In the genomic region with DNA sequence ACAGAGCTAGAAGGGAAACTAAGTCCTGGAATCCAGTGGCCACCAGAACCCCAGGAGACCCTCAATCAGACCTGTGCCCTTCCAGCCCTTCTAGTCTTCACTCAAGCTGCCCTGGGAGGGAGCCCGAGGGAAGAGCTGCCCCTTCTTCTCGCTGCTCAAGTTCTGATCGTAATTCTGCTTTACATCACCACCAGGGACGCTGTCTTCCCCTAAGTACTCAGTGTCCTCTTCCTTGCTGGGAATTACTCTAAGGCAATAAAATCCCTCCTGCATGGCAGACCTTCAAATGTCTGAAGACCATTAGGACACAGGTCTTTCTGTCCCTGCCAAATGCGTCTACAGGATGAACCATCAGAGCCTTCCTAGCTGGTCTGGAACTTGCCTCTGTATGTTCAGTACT, we compare ENCODE assay signal across 8 mouse cellular contexts. TPM values are rescaled to one million over a fixed set of nuclear protein-coding genes. Genes with fewer than 3 reads are reported as not detected.
DNase-seq lines count a peak whose midpoint lies in the region; ATAC-seq and TF ChIP-seq lines count a peak whose summit lies in the region.

No protein-coding gene starts in this region.

- TF ChIP-seq CTCF in liver, postnatal 0 days (IDR thresholded peaks at IDR 0.05; ENCODE audit: low read depth), result peak; percentile 63

- ATAC-seq in CD4-positive, CD25-positive, alpha-beta regulatory T cell, adult 4 months, result no peak
- no peak for ATAC-seq in liver, postnatal 0 days
- ATAC-seq in liver, embryonic 12.5 days, result no peak
- no peak for ATAC-seq in hindbrain, embryonic 12.5 days (ENCODE audit: low FRiP score)

- peak; percentile 50 for DNase-seq in CD4-positive, CD25-positive, alpha-beta regulatory T cell, adult 2 months (ENCODE audit: low read depth, low spot score)
- DNase-seq in liver, postnatal 0 days, result no peak
- DNase-seq in retina, postnatal 1 day, result peak; percentile 71
- DNase-seq in frontal cortex, postnatal 10 days (ENCODE audit: low spot score in 2 of 2), result no peak
- no peak for DNase-seq in layer of hippocampus, adult 9-11 months

- no peaks in the 10 kb centered on the region for H3K36me3 ChIP-seq in liver, postnatal 0 days (replicated peaks; ENCODE audit: insufficient read depth, low read length)
- H3K36me3 ChIP-seq in liver, embryonic 12.5 days, result no peaks in the 10 kb centered on the region
- H3K36me3 ChIP-seq in hindbrain, embryonic 12.5 days, result no peaks in the 10 kb centered on the region

- WGBS in liver, postnatal 0 days (ENCODE audit: insufficient replicate concordance), result 12% methylated on average over 5 of the region's 5 CpGs
- 11% methylated on average over 5 of the region's 5 CpGs for WGBS in liver, embryonic 12.5 days (ENCODE audit: insufficient replicate concordance)
- 8% methylated on average over 5 of the region's 5 CpGs for WGBS in hindbrain, embryonic 12.5 days

- H3K4me1 ChIP-seq in liver, postnatal 0 days (ENCODE audit: insufficient read depth), result peaks cover 19% of the 10 kb centered on the region
- peaks cover 25% of the 10 kb centered on the region for H3K4me1 ChIP-seq in liver, embryonic 12.5 days
- H3K4me1 ChIP-seq in hindbrain, embryonic 12.5 days, result peaks cover 30% of the 10 kb centered on the region

- no peaks in the 10 kb centered on the region for H3K9me3 ChIP-seq in liver, postnatal 0 days (ENCODE audit: low read length)
- H3K9me3 ChIP-seq in liver, embryonic 12.5 days (replicated peaks), result no peaks in the 10 kb centered on the region
- H3K9me3 ChIP-seq in hindbrain, embryonic 12.5 days (replicated peaks), result no peaks in the 10 kb centered on the region

- H3K4me2 ChIP-seq in liver, postnatal 0 days (ENCODE audit: low read depth, low read length), result no peak overlapping the region
- H3K4me2 ChIP-seq in liver, embryonic 12.5 days, result no peak overlapping the region
- peak overlapping the region; percentile 19 for H3K4me2 ChIP-seq in hindbrain, embryonic 12.5 days (replicated peaks)

- no peak overlapping the region for H3K27ac ChIP-seq in liver, postnatal 0 days (ENCODE audit: low read depth)
- no peak overlapping the region for H3K27ac ChIP-seq in liver, embryonic 12.5 days
- H3K27ac ChIP-seq in hindbrain, embryonic 12.5 days, result no peak overlapping the region

- no peak overlapping the region for H3K9ac ChIP-seq in liver, postnatal 0 days (replicated peaks)
- H3K9ac ChIP-seq in liver, embryonic 12.5 days, result no peak overlapping the region
- no peak overlapping the region for H3K9ac ChIP-seq in hindbrain, embryonic 12.5 days

- H3K27me3 ChIP-seq in liver, postnatal 0 days (ENCODE audit: insufficient read depth, low read length), result peaks cover 37% of the 10 kb centered on the region
- H3K27me3 ChIP-seq in liver, embryonic 12.5 days (replicated peaks), result peaks cover 68% of the 10 kb centered on the region
- H3K27me3 ChIP-seq in hindbrain, embryonic 12.5 days, result peaks cover 19% of the 10 kb centered on the region

- no peak for TF ChIP-seq EP300 in liver, postnatal 0 days (IDR thresholded peaks at IDR 0.05; ENCODE audit: low read depth)

- no peak overlapping the region for H3K4me3 ChIP-seq in liver, postnatal 0 days (ENCODE audit: low read depth, low read length)
- H3K4me3 ChIP-seq in liver, embryonic 12.5 days, result no peak overlapping the region
- no peak overlapping the region for H3K4me3 ChIP-seq in hindbrain, embryonic 12.5 days

RNA-seq across cellular contexts. Expression of a gene that starts 2.2 kb away (rescaled TPM):
- 1 to 10 TPM; 3.1 to 3.7 TPM for polyA plus RNA-seq in CD4-positive, CD25-positive, alpha-beta regulatory T cell, adult 4 months (2017; shearing (Covaris generic))
- polyA plus RNA-seq in liver, postnatal 0 days (2015; fragmentation: Nextera tagmentation; extraction: Ambion mirVana), result 0.30 and 0.35 TPM in 2 replicates
- polyA plus RNA-seq in liver, embryonic 12.5 days (2016; fragmentation: Nextera tagmentation; extraction: Ambion mirVana), result 0.93 and 1.3 TPM in 2 replicates
- 26.1 and 27.9 TPM in 2 replicates for polyA plus RNA-seq in hindbrain, embryonic 12.5 days (2016; fragmentation: Nextera tagmentation; extraction: Ambion mirVana)

RNA-seq across cellular contexts. Expression of a gene that starts 2.5 kb away (rescaled TPM):
- 10 to 100 TPM in 1 of 2 experiments, 1 to 10 TPM in 1; 8.3 to 11.2 TPM for polyA plus RNA-seq in CD4-positive, CD25-positive, alpha-beta regulatory T cell, adult 4 months (2017; shearing (Covaris generic))
- polyA plus RNA-seq in liver, postnatal 0 days (2015; fragmentation: Nextera tagmentation; extraction: Ambion mirVana), result 10.6 and 12.1 TPM in 2 replicates
- polyA plus RNA-seq in liver, embryonic 12.5 days (2016; fragmentation: Nextera tagmentation; extraction: Ambion mirVana), result 21.3 and 22.6 TPM in 2 replicates
- 145 and 152 TPM in 2 replicates for polyA plus RNA-seq in hindbrain, embryonic 12.5 days (2016; fragmentation: Nextera tagmentation; extraction: Ambion mirVana)

Comparison
In these comparisons a context has a peak if more than half of its experiments do, and no peak if none do; other contexts are left out.
1. DNase-seq: peak in CD4-positive, CD25-positive, alpha-beta regulatory T cell, adult 2 months (single experiment) and retina, postnatal 1 day (single experiment); none in liver, postnatal 0 days (single experiment), frontal cortex, postnatal 10 days (0 of 2) and layer of hippocampus, adult 9-11 months (single experiment).